7 mouse cellular contexts compared by ENCODE assay signal in the genomic region with DNA sequence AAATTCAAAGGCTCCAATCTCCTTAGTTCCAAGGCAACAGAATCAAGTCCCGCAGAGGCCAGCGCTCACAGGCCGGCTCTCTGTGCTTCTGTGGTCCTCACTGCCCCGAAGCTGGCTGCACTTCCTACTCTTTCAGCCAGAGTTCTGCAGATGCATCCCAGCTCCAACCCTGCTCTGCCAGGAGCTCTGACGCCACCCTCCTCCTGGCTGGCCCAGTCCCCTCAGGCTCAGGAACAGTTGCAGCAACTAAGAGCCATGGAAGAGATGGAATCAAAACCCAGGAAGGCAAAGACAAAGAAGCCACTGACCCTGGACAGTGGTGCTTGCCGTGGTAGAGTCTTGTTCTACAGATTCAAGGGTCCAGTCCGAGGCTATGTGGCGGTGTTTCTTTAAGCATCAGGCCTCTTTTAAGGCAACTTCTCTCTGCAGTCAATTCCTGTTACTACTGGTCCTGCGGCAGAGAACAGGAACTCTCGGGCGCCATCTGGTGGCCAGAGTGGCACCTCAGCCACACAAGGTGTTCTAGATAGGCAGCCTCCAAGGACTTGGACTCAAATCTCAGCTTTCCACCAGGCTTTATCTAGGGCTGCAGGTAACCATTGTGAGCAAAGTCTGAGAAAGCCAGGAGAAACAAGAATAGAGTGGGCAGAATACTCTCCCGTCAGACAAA. TPM values are rescaled to one million over a fixed set of nuclear protein-coding genes. Genes with fewer than 3 reads are reported as not detected.
A peak's percentile ranks its signal among the peaks of the same experiment; 100 is the strongest.
DNase-seq lines count a peak whose midpoint lies in the region; ATAC-seq lines count a peak whose summit lies in the region.

No protein-coding gene starts in this region.

- peak; percentile 89 for DNase-seq in adrenal gland, adult 2 months
- peak; percentile 94 for DNase-seq in gastrocnemius, postnatal 10 days
- peak; percentile 73 for DNase-seq in kidney, adult 11 months
- DNase-seq in left cerebral cortex, postnatal 4 days, result peak; percentile 94
- peak; percentile 22 for DNase-seq in spleen, adult 12 weeks (ENCODE audit: low spot score)

- no peak overlapping the region for H3K4me2 ChIP-seq in midbrain, embryonic 15.5 days

- H3K27me3 ChIP-seq in midbrain, embryonic 15.5 days (replicated peaks), result no peaks in the 10 kb centered on the region

- H3K4me3 ChIP-seq in midbrain, embryonic 15.5 days, result no peak overlapping the region

- no peaks in the 10 kb centered on the region for H3K36me3 ChIP-seq in midbrain, embryonic 15.5 days (replicated peaks)

- no peaks in the 10 kb centered on the region for H3K9me3 ChIP-seq in midbrain, embryonic 15.5 days

- H3K9ac ChIP-seq in midbrain, embryonic 15.5 days, result no peak overlapping the region

- WGBS in midbrain, embryonic 15.5 days, result 32% methylated on average over 12 of the region's 12 CpGs

- peak; percentile 96 for ATAC-seq in common myeloid progenitor, adult 5-6 weeks (replicated peaks; ENCODE audit: low read depth, poor library complexity, severe bottlenecking)
- ATAC-seq in midbrain, embryonic 15.5 days (replicated peaks), result peak; percentile 82

- H3K4me1 ChIP-seq in midbrain, embryonic 15.5 days, result peaks cover 4% of the 10 kb centered on the region; the same call in 1 of the 2 replicates

- intact Hi-C loops in left cerebral cortex, postnatal 4 days (cut with DNase I), result loop anchor here (10.0 kb wide), 1 partner anchor 53 kb away; no protein-coding TSS in a partner anchor

- H3K27ac ChIP-seq in midbrain, embryonic 15.5 days, result no peak overlapping the region

RNA-seq across cellular contexts. Expression of a gene that starts 44.4 kb away (rescaled TPM):
- 10 to 100 TPM; 46.2 to 76.2 TPM for total RNA-seq in adrenal gland, adult 2 months (2021)
- 47.7 and 49.6 TPM in 2 replicates for polyA plus RNA-seq in adrenal gland, adult 2 months (2012; rRNA removed)
- 32.9 and 42.4 TPM in 2 replicates for total RNA-seq in common myeloid progenitor, adult 5-6 weeks (2017)
- total RNA-seq in gastrocnemius, postnatal 10 days (2021), result 10 to 100 TPM; 23.9 to 27.0 TPM
- 100 to 1,000 TPM; 267 to 280 TPM for total RNA-seq in left cerebral cortex, postnatal 4 days (2021)
- 127 and 128 TPM in 2 replicates for polyA plus RNA-seq in midbrain, embryonic 15.5 days (2015; fragmentation: Nextera tagmentation; extraction: Ambion mirVana)

Comparison
In these comparisons a context has a peak if more than half of its experiments do, and no peak if none do; other contexts are left out.
1. DNase-seq: peak in every context shown above with its lines; median percentile 94 in gastrocnemius, postnatal 10 days; 94 in left cerebral cortex, postnatal 4 days; 89 in adrenal gland, adult 2 months; 73 in kidney, adult 11 months; 22 in spleen, adult 12 weeks.